Mouse (Mus musculus): ENCODE measurements at regions not wholly inside any gene's neighbourhood (a gene's known extent, or its start where the extent isn't known, plus 50 kb on each side); places are given as distances from the start of the nearest gene placed in this dataset.

DNA sequence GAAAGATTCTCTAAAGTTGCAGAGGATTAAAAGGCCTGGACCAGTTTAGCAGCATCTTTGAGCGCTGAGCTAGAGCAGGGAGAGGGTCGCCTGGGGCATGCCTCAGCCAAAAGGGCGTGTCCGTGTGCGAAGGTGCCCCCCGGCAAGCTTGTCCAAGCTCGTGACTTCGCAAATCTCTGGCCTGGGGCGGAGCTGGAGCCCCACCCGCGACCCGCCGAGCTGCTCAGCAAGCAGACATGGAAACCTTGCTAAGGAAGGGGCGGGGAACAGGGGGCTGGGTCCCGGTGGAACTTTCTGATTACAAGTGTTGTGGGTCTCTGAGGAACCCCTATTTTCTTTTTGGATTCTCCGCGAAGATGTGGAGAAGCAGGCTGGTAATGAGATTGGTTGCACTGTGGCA, 127.6 kb upstream of the Dpyd start:
- TF ChIP-seq EP300 (IDR thresholded peaks at IDR 0.05; ENCODE audit: insufficient read depth, low read depth, low read length) (no peak), POLR2A (IDR thresholded peaks at IDR 0.05; ENCODE audit: insufficient read depth, low read depth, low read length) (no peak), CTCF (IDR thresholded peaks at IDR 0.05) (no peak)
